In genomic region chr5:37784847-37785391, GRCm38 (mm10) we compare ENCODE assay signal across 20 mouse cellular contexts. TPM values are rescaled to one million over a fixed set of nuclear protein-coding genes. Genes with fewer than 3 reads are reported as not detected.
"Had no signal": no experiment of that assay in that cellular context is flagged by ENCODE, and none has a peak within 500 bp of the region (broad histone marks: within the 10 kb centered on the region; RNA-seq: fewer than 3 reads in every experiment).

No protein-coding gene starts in this region.

- DNase-seq: kidney, postnatal 25 days; layer of hippocampus, adult 9-11 months; layer of hippocampus, postnatal 36 days; lung, adult 2 months; lung, postnatal 36 days; midbrain, embryonic 14.5 days; spleen, adult 18-20 months; thymus, adult 2 months; thymus, postnatal 36 days had no signal

- H3K4me3 ChIP-seq: kidney, embryonic 15.5 days; limb, embryonic 12.5 days; liver, embryonic 15.5 days; midbrain, embryonic 10.5 days; myocyte; neural tube, embryonic 15.5 days; stomach, embryonic 15.5 days had no signal

- H3K27me3 ChIP-seq: kidney, embryonic 15.5 days; liver, embryonic 15.5 days; stomach, embryonic 15.5 days had no signal

- H3K9ac ChIP-seq: kidney, embryonic 15.5 days; limb, embryonic 12.5 days; liver, embryonic 15.5 days; neural tube, embryonic 15.5 days; stomach, embryonic 15.5 days had no signal

- H3K36me3 ChIP-seq: kidney, embryonic 15.5 days; limb, embryonic 12.5 days; liver, embryonic 15.5 days; midbrain, embryonic 10.5 days; neural tube, embryonic 15.5 days; stomach, embryonic 15.5 days had no signal

- ATAC-seq: lung, postnatal 0 days had no signal

- H3K9me3 ChIP-seq: kidney, embryonic 15.5 days; limb, embryonic 12.5 days; liver, embryonic 15.5 days; midbrain, embryonic 10.5 days; neural tube, embryonic 15.5 days; stomach, embryonic 15.5 days had no signal

- H3K4me1 ChIP-seq: kidney, embryonic 15.5 days; liver, embryonic 15.5 days; midbrain, embryonic 10.5 days; neural tube, embryonic 15.5 days; stomach, embryonic 15.5 days had no signal

- H3K4me2 ChIP-seq: kidney, embryonic 15.5 days; limb, embryonic 12.5 days; liver, embryonic 11.5 days; liver, embryonic 15.5 days; neural tube, embryonic 15.5 days; stomach, embryonic 15.5 days had no signal

- H3K27ac ChIP-seq: kidney, embryonic 15.5 days; limb, embryonic 12.5 days; liver, embryonic 15.5 days; midbrain, embryonic 10.5 days; neural tube, embryonic 15.5 days; stomach, embryonic 15.5 days had no signal

RNA-seq across cellular contexts. Expression of gene Msx1, which starts 39.5 kb away (rescaled TPM):
- total RNA-seq: megakaryocyte progenitor cell, adult 5-6 weeks had no signal
- polyA plus RNA-seq: testis, adult 2 months had no signal

RNA-seq across cellular contexts. Expression of gene Cytl1, which starts 49.6 kb away (rescaled TPM):
- total RNA-seq: megakaryocyte progenitor cell, adult 5-6 weeks had no signal
- polyA plus RNA-seq: liver, embryonic 11.5 days; midbrain, embryonic 14.5 days; myocyte had no signal
